Mouse (Mus musculus) gastrocnemius, postnatal 4 days (tissue): ENCODE measurements around the gene Rasgef1c. TPM values are rescaled to one million over a fixed set of nuclear protein-coding genes. Genes with fewer than 3 reads are reported as not detected.

Source experiments
- DNase-seq, 2 experiments: peaks; one replicate each; pipeline ENCODE4 v3.0.0; 2021 to 2022; ENCODE audit warnings: low spot score in 2 of 2, mixed read lengths in 2 of 2
- total RNA-seq, 2 experiments: library from RNA; stranded (reverse); gene quantifications; 2 replicates each; pipeline ENCODE4 v1.2.3; 2021

Rasgef1c gene
- total RNA-seq, 2 experiments from 2014 or later, result 2.3 TPM

- DNase-seq, result no peak
Measured at GRCm38 (mm10) chr11:49969692-49970091, 68.1 kb downstream of the Rasgef1c start.

GRCm38 (mm10) chr11:49973657-49974340 is 72.2 kb downstream of the Rasgef1c start:
- no peak for DNase-seq

- DNase-seq, result no peak
Measured at GRCm38 (mm10) chr11:49974675-49975074, 73.0 kb downstream of the Rasgef1c start.

- DNase-seq, result no peak
Measured at GRCm38 (mm10) chr11:49977963-49978568, 76.4 kb downstream of the Rasgef1c start.

- no peak for DNase-seq
Measured at GRCm38 (mm10) chr11:49978935-49979334, 77.3 kb downstream of the Rasgef1c start.

GRCm38 (mm10) chr11:49980681-49981235 is 79.1 kb downstream of the Rasgef1c start:
- DNase-seq, result no peak

- no peak for DNase-seq
Measured at GRCm38 (mm10) chr11:49981321-49981963, 79.8 kb downstream of the Rasgef1c start.

GRCm38 (mm10) chr11:49982094-49982493 is 80.5 kb downstream of the Rasgef1c start:
- DNase-seq, result no peak

GRCm38 (mm10) chr11:49982881-49983280 is 81.2 kb downstream of the Rasgef1c start:
- DNase-seq, result no peak

- no peak for DNase-seq
Measured at GRCm38 (mm10) chr11:49983875-49984552, 82.4 kb downstream of the Rasgef1c start.

- DNase-seq, result no peak
Measured at GRCm38 (mm10) chr11:49985009-49985408, 83.4 kb downstream of the Rasgef1c start.

GRCm38 (mm10) chr11:49986277-49987036 is 84.8 kb downstream of the Rasgef1c start:
- peak in 1 of 2 experiments; percentile 71 for DNase-seq

- no peak for DNase-seq
Measured at GRCm38 (mm10) chr11:49994536-49994935, 92.9 kb downstream of the Rasgef1c start.

GRCm38 (mm10) chr11:49996398-49996797 is 94.8 kb downstream of the Rasgef1c start:
- no peak for DNase-seq

- DNase-seq, result no peak
Measured at GRCm38 (mm10) chr11:49997321-49997720, 95.7 kb downstream of the Rasgef1c start.

GRCm38 (mm10) chr11:50002853-50003252 is 101.2 kb downstream of the Rasgef1c start:
- DNase-seq, result no peak

- DNase-seq, result no peak
Measured at GRCm38 (mm10) chr11:50007776-50008175, 106.1 kb downstream of the Rasgef1c start.

- no peak for DNase-seq
Measured at GRCm38 (mm10) chr11:50008231-50008630, 106.6 kb downstream of the Rasgef1c start.

GRCm38 (mm10) chr11:50013016-50013415 is 111.4 kb downstream of the Rasgef1c start:
- no peak for DNase-seq

GRCm38 (mm10) chr11:50016503-50016902 is 114.9 kb downstream of the Rasgef1c start:
- DNase-seq, result no peak

- no peak for DNase-seq
Measured at GRCm38 (mm10) chr11:50017511-50017910, 115.9 kb downstream of the Rasgef1c start.
